Mouse (Mus musculus): Measurements from ENCODE around the gene Pon3.
"Not testable (repeated sequence)": the region's sequence is repeated elsewhere in the genome, so short reads cannot be mapped to it uniquely, and the experiment has no call there.

Pon3 gene

GRCm38 (mm10) chr6:5245926-5246325 lies 10.2 kb downstream of the Pon3 start:
- no peak for DNase-seq

GRCm38 (mm10) chr6:5238799-5239198 lies 17.3 kb downstream of the Pon3 start:
- no peak for DNase-seq

GRCm38 (mm10) chr6:5237510-5237909 lies 18.6 kb downstream of the Pon3 start:
- no peak for DNase-seq

- no peak for DNase-seq
Observed at GRCm38 (mm10) chr6:5236843-5237371, 19.2 kb downstream of the Pon3 start.

GRCm38 (mm10) chr6:5234563-5234962 lies 21.5 kb downstream of the Pon3 start:
- no peak for DNase-seq

GRCm38 (mm10) chr6:5233812-5234211 lies 22.3 kb downstream of the Pon3 start:
- no peak for DNase-seq

GRCm38 (mm10) chr6:5232022-5232421 lies 24.1 kb downstream of the Pon3 start:
- no peak for DNase-seq

- no peak for DNase-seq
Observed at GRCm38 (mm10) chr6:5230261-5230660, 25.8 kb downstream of the Pon3 start.

GRCm38 (mm10) chr6:5223551-5223950 lies 32.5 kb downstream of the Pon3 start:
- not testable (repeated sequence) for DNase-seq

GRCm38 (mm10) chr6:5222080-5222479 lies 34.0 kb downstream of the Pon3 start:
- DNase-seq, result no peak

- DNase-seq, result no peak
Observed at GRCm38 (mm10) chr6:5218190-5218589, 37.9 kb downstream of the Pon3 start.

- DNase-seq, result no peak
Observed at GRCm38 (mm10) chr6:5207817-5208216, 48.3 kb downstream of the Pon3 start.

- DNase-seq, result no peak
Observed at GRCm38 (mm10) chr6:5199916-5200315, 56.2 kb downstream of the Pon3 start.

GRCm38 (mm10) chr6:5199376-5199905 lies 56.6 kb downstream of the Pon3 start:
- DNase-seq, result no peak

GRCm38 (mm10) chr6:5198590-5198989 lies 57.5 kb downstream of the Pon3 start:
- DNase-seq, result no peak

- no peak for DNase-seq
Observed at GRCm38 (mm10) chr6:5193693-5194092, 62.4 kb downstream of the Pon3 start, which contains the start of gene Pon1. Pon1 (minus strand) TSS chr6:5193946.

- DNase-seq, result no peak
Observed at GRCm38 (mm10) chr6:5190761-5191160, 65.3 kb downstream of the Pon3 start.

GRCm38 (mm10) chr6:5189507-5189906 lies 66.6 kb downstream of the Pon3 start:
- no peak for DNase-seq

GRCm38 (mm10) chr6:5188938-5189337 lies 67.1 kb downstream of the Pon3 start:
- DNase-seq, result no peak

GRCm38 (mm10) chr6:5188036-5188435 lies 68.0 kb downstream of the Pon3 start:
- DNase-seq, result no peak

- DNase-seq, result no peak
Observed at GRCm38 (mm10) chr6:5187586-5187985, 68.5 kb downstream of the Pon3 start.

GRCm38 (mm10) chr6:5186229-5186950 lies 69.7 kb downstream of the Pon3 start:
- no peak for DNase-seq

GRCm38 (mm10) chr6:5180645-5181044 lies 75.4 kb downstream of the Pon3 start:
- DNase-seq, result no peak

GRCm38 (mm10) chr6:5179189-5179588 lies 76.9 kb downstream of the Pon3 start:
- no peak for DNase-seq

Measured in spleen, adult 18-20 months (tissue).